Mouse (Mus musculus) ES-E14 (cell line): ENCODE results near the gene Eif4ebp2. TPM values are rescaled to one million over a fixed set of nuclear protein-coding genes. Genes with fewer than 3 reads are reported as not detected.
A peak's percentile ranks its signal among the peaks of the same experiment; 100 is the strongest.

Experiments used
- DNase-seq: peaks from one replicate; pipeline ENCODE4 v3.0.0-alpha.2; 2013; ENCODE audit warnings: low read depth, low spot score
- H3K27ac ChIP-seq: 2 replicates; pipeline ENCODE4 v1.5.1; 2012; ENCODE audit warnings: low read depth, mild to moderate bottlenecking, low read length, moderate library complexity, mixed read lengths; ENCODE audit not compliant: poor library complexity, insufficient read depth, severe bottlenecking
- H3K36me3 ChIP-seq: 2 replicates; pipeline ENCODE4 v1.6.1; 2012; ENCODE audit warnings: mild to moderate bottlenecking, low read length, moderate library complexity, mixed read lengths; ENCODE audit not compliant: control insufficient read depth, poor library complexity, insufficient read depth, severe bottlenecking
- H3K4me1 ChIP-seq, 2 experiments: fragments of 150-350 bp in 1 of 2; sonication (generic) in 1 of 2; 2 replicates each; pipeline ENCODE4 v1.6.1; 2012; ENCODE audit warnings: low read length in 2 of 2, mild to moderate bottlenecking in 1 of 2, mixed read lengths in 1 of 2; ENCODE audit not compliant: control insufficient read depth in 2 of 2, insufficient read depth in 2 of 2, poor library complexity in 1 of 2
- H3K4me3 ChIP-seq, 2 experiments: fragments of 150-350 bp in 1 of 2; sonication (generic) in 1 of 2; 2 replicates each; pipeline ENCODE4 v1.5.1; 2012; ENCODE audit warnings: low read length in 2 of 2, low read depth in 1 of 2, mild to moderate bottlenecking in 1 of 2, mixed read lengths in 1 of 2; ENCODE audit not compliant: insufficient read depth in 1 of 2, poor library complexity in 1 of 2, severe bottlenecking in 1 of 2
- H3K9ac ChIP-seq: 2 replicates; pipeline ENCODE4 v1.6.1; 2012; ENCODE audit warnings: low read depth, mild to moderate bottlenecking, low read length, mixed read lengths; ENCODE audit not compliant: poor library complexity, insufficient read depth, severe bottlenecking
- H3K9me3 ChIP-seq: fragments of 150-350 bp; sonication (generic); 2 replicates; pipeline ENCODE4 v1.6.1; 2012; ENCODE audit warnings: low read depth, mild to moderate bottlenecking, low read length; ENCODE audit not compliant: control insufficient read depth, insufficient read depth
- CHD2 ChIP-seq: IDR thresholded peaks from 2 replicates; pipeline ENCODE4 v1.6.1; 2014; ENCODE audit warnings: mild to moderate bottlenecking, low read depth, low read length, inconsistent platforms
- HCFC1 ChIP-seq: IDR thresholded peaks from 2 replicates; pipeline ENCODE4 v1.6.1; 2012; ENCODE audit warnings: low read length, inconsistent platforms, borderline replicate concordance; ENCODE audit not compliant: insufficient read depth
- MAFK ChIP-seq: IDR thresholded peaks from 2 replicates; pipeline ENCODE4 v1.6.1; 2014; ENCODE audit warnings: mild to moderate bottlenecking, low read depth, low read length, inconsistent platforms; ENCODE audit not compliant: insufficient read depth
- ZC3H11A ChIP-seq: IDR thresholded peaks from 2 replicates; pipeline ENCODE4 v1.6.1; 2012; ENCODE audit warnings: low read depth, mild to moderate bottlenecking, inconsistent platforms, low read length, borderline replicate concordance
- ZNF384 ChIP-seq: IDR thresholded peaks from 2 replicates; pipeline ENCODE4 v1.6.1; 2012; ENCODE audit warnings: low read depth, low read length, inconsistent platforms
- in situ Hi-C, 2 experiments: fragments of 600-800 bp; cut with MboI; formaldehyde crosslinking; loops; one replicate each; pipeline ENCODE4 v1.15.1; 2025; ENCODE audit warnings: low sequenced_read_pairs in 2 of 2, inconsistent platforms in 1 of 2; ENCODE audit not compliant: unreplicated experiment in 2 of 2
- total RNA-seq: library from RNA; depleted of rRNA; stranded (reverse); fragments of 300-350 nt; gene quantifications from 2 replicates; pipeline ENCODE4 v1.2.3, GENCODE M21; 2012

Gene Eif4ebp2
- total RNA-seq, 1 experiment, result 32.3 TPM

DNA sequence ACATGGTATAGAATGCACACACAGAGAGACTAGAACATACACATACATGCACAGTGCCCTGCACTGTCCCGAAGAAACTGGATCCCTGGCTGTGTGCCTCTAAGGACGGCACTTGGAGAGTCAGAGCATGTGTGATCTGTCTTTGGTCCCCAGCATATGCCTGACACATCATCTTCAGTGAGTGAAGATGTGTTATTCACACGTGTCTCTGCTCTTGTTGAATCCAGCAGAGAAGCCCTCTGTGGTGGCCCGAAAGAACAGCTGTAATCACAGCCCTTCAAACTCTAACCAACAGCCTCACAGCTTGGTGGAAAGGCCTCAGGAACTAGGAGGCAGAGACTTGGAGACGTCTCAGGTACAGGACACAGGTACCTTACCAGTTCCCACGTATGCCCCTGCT is 67.3 kb downstream of the Eif4ebp2 start:
- no peak for TF ChIP-seq MAFK
- TF ChIP-seq ZC3H11A, result no peak
- TF ChIP-seq ZNF384, result no peak
- TF ChIP-seq CHD2, result no peak
- no peak for TF ChIP-seq HCFC1
- no peak for DNase-seq
- Histone ChIP-seq H3K27ac (no peak overlapping the region), H3K9ac (no peak overlapping the region), H3K9me3 (no peaks in the 10 kb centered on the region), H3K4me3 (no peak overlapping the region), H3K36me3 (peaks cover 3% of the 10 kb centered on the region; the same call in 1 of the 2 replicates), H3K4me1 (peaks cover 10 to 18% of the 10 kb centered on the region in 2 experiments; a peak in 3 of 4 replicates)
- in situ Hi-C loops, result no loop called here

DNA sequence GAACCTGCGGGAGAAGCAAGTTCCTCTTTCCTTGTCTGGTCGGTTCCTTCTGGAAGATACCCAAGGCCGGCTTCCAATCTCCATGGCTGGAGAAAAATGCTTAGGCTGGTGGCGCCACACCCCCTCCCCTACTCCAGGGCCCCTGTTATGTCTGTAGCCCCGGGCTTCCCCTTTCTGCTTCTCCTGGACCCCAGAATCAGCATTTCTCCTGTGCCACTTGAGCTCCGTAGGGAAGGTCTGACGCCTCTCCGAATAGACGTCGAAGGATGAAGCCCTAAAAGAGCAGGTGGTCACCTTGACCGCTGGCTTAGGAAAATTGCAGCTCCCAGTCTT is 68.8 kb downstream of the Eif4ebp2 start:
- DNase-seq, result no peak
- in situ Hi-C loops, result no loop called here
- no peak overlapping the region for H3K27ac ChIP-seq
- peaks cover 11% of the 10 kb centered on the region for H3K36me3 ChIP-seq
- peaks cover 10 to 33% of the 10 kb centered on the region in 2 experiments; a peak in 3 of 4 replicates for H3K4me1 ChIP-seq
- no peaks in the 10 kb centered on the region for H3K9me3 ChIP-seq
- peak overlapping the region; percentile 87 to 89 for H3K4me3 ChIP-seq
- TF ChIP-seq ZC3H11A (no peak), CHD2 (no peak), MAFK (no peak), HCFC1 (no peak), ZNF384 (no peak)
- H3K9ac ChIP-seq, result peak overlapping the region; percentile 77; the same call in 1 of the 2 replicates

DNA sequence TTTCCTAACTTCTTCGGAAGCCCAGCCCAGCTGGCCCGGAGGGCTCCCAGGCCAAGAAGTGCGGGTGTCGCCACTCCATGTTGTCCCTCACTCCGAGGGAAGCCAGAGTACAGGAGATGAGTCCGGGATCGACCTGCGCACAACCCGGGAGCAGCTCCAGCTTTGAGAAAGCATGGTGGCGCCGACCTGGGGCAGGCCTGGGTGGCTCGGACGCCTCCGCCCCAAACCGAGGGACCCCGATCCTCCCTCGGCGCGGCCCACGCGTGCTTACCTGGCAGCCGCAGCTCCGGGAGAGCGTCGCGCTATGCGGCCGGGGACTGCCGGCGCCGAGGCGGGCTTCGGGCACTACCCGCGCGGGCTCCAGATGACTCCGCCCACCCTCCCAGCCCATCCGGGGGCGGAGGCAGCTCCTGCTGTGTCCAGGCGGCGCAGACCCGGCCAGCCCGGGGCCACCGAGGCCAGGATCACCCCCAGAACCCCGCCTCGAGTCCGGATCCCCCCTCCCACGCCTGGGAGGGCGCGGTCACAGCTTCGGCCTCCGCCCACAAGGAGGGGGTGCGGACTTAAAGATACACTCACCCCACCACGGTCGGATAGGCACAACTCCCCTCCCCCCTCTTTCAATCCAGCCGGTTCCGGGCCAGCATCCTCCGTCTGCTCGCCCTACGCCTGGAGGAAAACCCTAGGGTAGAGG is 69.3 kb downstream of the Eif4ebp2 start, which contains the start of gene Pald1:
Pald1 (minus strand) TSS at position 510 of the 694 bp plus-strand sequence.
- Histone ChIP-seq H3K4me3 (peak within 1 kb of the TSS; percentile 87 to 89), H3K4me1 (peaks cover 10 to 34% of the 10 kb centered on the region in 2 experiments; a peak in 3 of 4 replicates), H3K36me3 (peaks cover 13% of the 10 kb centered on the region), H3K9me3 (no peaks in the 10 kb centered on the region), H3K27ac (peak within 1 kb of the TSS; percentile 45), H3K9ac (peak within 1 kb of the TSS; percentile 77)
- no peak for DNase-seq
- in situ Hi-C loops, result no loop called here
- TF ChIP-seq MAFK (no peak), HCFC1 (no peak), CHD2 (no peak)

DNA sequence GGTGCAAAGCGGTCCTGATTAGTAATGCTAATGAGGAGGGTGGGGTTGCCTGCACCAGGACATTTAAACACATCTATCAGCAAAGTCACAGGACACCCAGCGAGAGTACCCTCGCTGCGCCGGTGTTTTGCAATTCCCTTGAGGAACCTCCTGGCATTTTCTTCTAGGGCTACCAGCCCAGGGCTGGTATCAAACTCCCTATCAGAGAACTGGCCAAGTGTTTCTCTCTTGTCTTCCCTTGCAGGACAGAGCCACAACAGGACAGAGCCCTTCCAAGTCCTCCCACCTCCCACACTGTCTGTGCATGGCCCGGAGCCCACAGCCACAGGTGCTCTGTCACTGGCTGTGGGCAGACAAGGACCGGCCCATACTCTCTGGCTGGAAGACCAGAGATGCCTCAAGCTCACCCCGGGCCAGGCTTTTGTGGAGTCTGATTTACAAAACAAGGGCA is 70.2 kb downstream of the Eif4ebp2 start:
- peak overlapping the region; percentile 45 for H3K27ac ChIP-seq
- peaks cover 19% of the 10 kb centered on the region for H3K36me3 ChIP-seq
- H3K4me1 ChIP-seq, result peaks cover 10 to 41% of the 10 kb centered on the region in 2 experiments; a peak in 3 of 4 replicates
- no peak for DNase-seq
- no peaks in the 10 kb centered on the region for H3K9me3 ChIP-seq
- H3K9ac ChIP-seq, result peak overlapping the region; percentile 77
- TF ChIP-seq CHD2, result no peak
- no peak for TF ChIP-seq ZNF384
- TF ChIP-seq MAFK, result no peak
- no peak for TF ChIP-seq ZC3H11A
- no peak for TF ChIP-seq HCFC1
- in situ Hi-C loops, result no loop called here
- peak overlapping the region; percentile 87 to 89 for H3K4me3 ChIP-seq
